Mouse (Mus musculus) neural tube, embryonic 11.5 days (tissue): ENCODE results near the gene Rhoh. TPM values are rescaled to one million over a fixed set of nuclear protein-coding genes. Genes with fewer than 3 reads are reported as not detected.

Experiments used
- ATAC-seq: fragments of 200-750 bp; cut with Nextera tagmentation; 2 replicates; pipeline ENCODE4 v1.8.0; 2017; ENCODE audit warnings: moderate number of reproducible peaks, mild to moderate bottlenecking, moderate TSS enrichment, moderate library complexity; ENCODE audit not compliant: insufficient read depth, low FRiP score, low TSS enrichment
- DNase-seq: peaks from one replicate; pipeline ENCODE4 v3.0.0-alpha.2; 2015; ENCODE audit warnings: low spot score
- H3K27ac ChIP-seq: fragments of 300-500 bp; sonication (generic); 2 replicates; pipeline ENCODE4 v1.5.1; 2014; ENCODE audit warnings: low read depth, mild to moderate bottlenecking, low read length
- H3K27me3 ChIP-seq: fragments of 300-500 bp; sonication (generic); 2 replicates; pipeline ENCODE4 v1.6.1; 2014; ENCODE audit warnings: mild to moderate bottlenecking, low read length, mixed read lengths; ENCODE audit not compliant: control insufficient read depth, insufficient read depth
- H3K36me3 ChIP-seq: fragments of 300-500 bp; sonication (generic); 2 replicates; pipeline ENCODE4 v1.6.1; 2014; ENCODE audit warnings: mild to moderate bottlenecking, low read length, moderate library complexity, mixed read lengths; ENCODE audit not compliant: control insufficient read depth, insufficient read depth
- H3K4me1 ChIP-seq: fragments of 300-500 bp; sonication (generic); 2 replicates; pipeline ENCODE4 v1.6.1; 2014; ENCODE audit warnings: low read length, mixed read lengths; ENCODE audit not compliant: control insufficient read depth, insufficient read depth
- H3K4me2 ChIP-seq: fragments of 300-500 bp; sonication (generic); 2 replicates; pipeline ENCODE4 v1.6.1; 2014; ENCODE audit warnings: low read depth, mild to moderate bottlenecking, moderate library complexity
- H3K4me3 ChIP-seq: fragments of 300-500 bp; sonication (generic); 2 replicates; pipeline ENCODE4 v1.5.1; 2014; ENCODE audit warnings: low read depth, low read length
- H3K9ac ChIP-seq: fragments of 300-500 bp; sonication (generic); 2 replicates; pipeline ENCODE4 v1.6.1; 2014; ENCODE audit warnings: mild to moderate bottlenecking, low read length
- H3K9me3 ChIP-seq: fragments of 300-500 bp; sonication (generic); 2 replicates; pipeline ENCODE4 v1.6.1; 2016; ENCODE audit warnings: low read length; ENCODE audit not compliant: control insufficient read depth
- WGBS: fragments of 180-500 bp; shearing (Covaris S2); extraction: QIAGEN DNeasy Blood & Tissue Kit; methylation state at CpG from one replicate; pipeline ENCODE4 v1.1.7; 2014; 5-methylcytosine and 5-hydroxymethylcytosine counted together
- polyA plus RNA-seq: library from polyadenylated mRNA; unstranded; fragments of >200 nt; fragmentation: Nextera tagmentation; extraction: Ambion mirVana; gene quantifications from 2 replicates; pipeline ENCODE4 v1.2.1, GENCODE M21; 2014

Gene Rhoh
- polyA plus RNA-seq, 1 experiment from 2014 or later, result 0.73 TPM

DNA sequence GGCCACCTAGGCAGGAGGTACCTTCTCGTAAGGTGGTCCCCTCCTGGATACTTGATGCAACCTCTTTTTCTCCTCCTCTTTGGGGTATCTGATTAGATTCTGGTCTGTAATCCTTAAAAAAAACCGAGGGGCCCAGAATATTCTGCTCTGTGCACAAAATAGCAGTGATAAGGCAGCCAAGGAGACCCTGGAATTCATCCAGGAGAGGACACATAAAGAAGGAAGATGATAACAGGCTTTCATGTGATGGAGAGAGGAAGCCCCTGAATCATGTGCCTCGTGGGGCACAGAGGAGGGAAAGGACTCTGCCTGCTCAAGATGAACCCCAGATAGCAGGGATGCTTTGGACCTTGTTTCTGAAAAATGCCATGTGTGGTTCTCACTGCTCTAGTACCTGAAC lies 17.4 kb downstream of the Rhoh start:
- 75% methylated on average over 3 of the region's 3 CpGs for WGBS
- no peaks in the 10 kb centered on the region for H3K27me3 ChIP-seq
- no peak overlapping the region for H3K4me3 ChIP-seq
- H3K36me3 ChIP-seq, result no peaks in the 10 kb centered on the region
- no peak overlapping the region for H3K9ac ChIP-seq
- H3K4me2 ChIP-seq, result no peak overlapping the region
- H3K4me1 ChIP-seq, result no peaks in the 10 kb centered on the region
- ATAC-seq (no peak), DNase-seq (no peak)
- no peak overlapping the region for H3K27ac ChIP-seq
- H3K9me3 ChIP-seq, result no peaks in the 10 kb centered on the region

DNA sequence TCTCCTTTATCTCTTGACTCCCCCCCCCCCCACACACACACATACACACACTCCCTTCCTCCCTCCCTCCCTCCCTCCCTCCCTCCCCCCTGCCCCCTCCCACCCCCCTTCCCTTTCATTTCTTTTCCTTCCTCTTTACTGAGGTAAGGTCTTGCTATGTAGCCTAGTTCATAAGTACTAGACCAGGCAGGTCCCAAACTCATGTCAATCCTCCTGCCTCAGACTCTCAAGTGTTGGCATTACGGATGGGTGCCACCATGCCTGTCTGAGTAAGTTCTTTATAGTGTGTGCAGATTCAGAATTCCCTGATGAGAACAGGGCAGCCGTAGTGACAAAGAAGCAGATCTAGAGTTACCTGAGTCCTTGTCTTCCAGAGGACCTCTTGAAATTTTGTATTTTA lies 20.2 kb downstream of the Rhoh start:
- no peak overlapping the region for H3K9ac ChIP-seq
- no peaks in the 10 kb centered on the region for H3K27me3 ChIP-seq
- no peak overlapping the region for H3K27ac ChIP-seq
- H3K36me3 ChIP-seq, result no peaks in the 10 kb centered on the region
- no peaks in the 10 kb centered on the region for H3K9me3 ChIP-seq
- H3K4me1 ChIP-seq, result no peaks in the 10 kb centered on the region
- H3K4me2 ChIP-seq, result no peak overlapping the region
- no peak overlapping the region for H3K4me3 ChIP-seq
- ATAC-seq (no peak), DNase-seq (no peak)
- 94% methylated on average over 2 of the region's 2 CpGs for WGBS

- WGBS, result 89% methylated on average over 10 of the region's 10 CpGs
- no peak for DNase-seq
- Histone ChIP-seq H3K9me3 (no peaks in the 10 kb centered on the region), H3K4me3 (no peak overlapping the region), H3K27ac (no peak overlapping the region), H3K9ac (no peak overlapping the region), H3K27me3 (no peaks in the 10 kb centered on the region), H3K4me1 (no peaks in the 10 kb centered on the region), H3K36me3 (no peaks in the 10 kb centered on the region), H3K4me2 (no peak overlapping the region)
- ATAC-seq, result no peak
Measured at GRCm38 (mm10) chr5:65882476-65883205, 21.6 kb downstream of the Rhoh start.

- Histone ChIP-seq H3K27ac (no peak overlapping the region), H3K4me3 (no peak overlapping the region), H3K4me1 (no peaks in the 10 kb centered on the region), H3K9me3 (no peaks in the 10 kb centered on the region), H3K4me2 (no peak overlapping the region), H3K36me3 (no peaks in the 10 kb centered on the region), H3K9ac (no peak overlapping the region), H3K27me3 (no peaks in the 10 kb centered on the region)
- DNase-seq, result no peak
- WGBS, result 71% methylated on average over 5 of the region's 5 CpGs
- ATAC-seq, result no peak
Measured at GRCm38 (mm10) chr5:65883355-65883754, 22.3 kb downstream of the Rhoh start.

DNA sequence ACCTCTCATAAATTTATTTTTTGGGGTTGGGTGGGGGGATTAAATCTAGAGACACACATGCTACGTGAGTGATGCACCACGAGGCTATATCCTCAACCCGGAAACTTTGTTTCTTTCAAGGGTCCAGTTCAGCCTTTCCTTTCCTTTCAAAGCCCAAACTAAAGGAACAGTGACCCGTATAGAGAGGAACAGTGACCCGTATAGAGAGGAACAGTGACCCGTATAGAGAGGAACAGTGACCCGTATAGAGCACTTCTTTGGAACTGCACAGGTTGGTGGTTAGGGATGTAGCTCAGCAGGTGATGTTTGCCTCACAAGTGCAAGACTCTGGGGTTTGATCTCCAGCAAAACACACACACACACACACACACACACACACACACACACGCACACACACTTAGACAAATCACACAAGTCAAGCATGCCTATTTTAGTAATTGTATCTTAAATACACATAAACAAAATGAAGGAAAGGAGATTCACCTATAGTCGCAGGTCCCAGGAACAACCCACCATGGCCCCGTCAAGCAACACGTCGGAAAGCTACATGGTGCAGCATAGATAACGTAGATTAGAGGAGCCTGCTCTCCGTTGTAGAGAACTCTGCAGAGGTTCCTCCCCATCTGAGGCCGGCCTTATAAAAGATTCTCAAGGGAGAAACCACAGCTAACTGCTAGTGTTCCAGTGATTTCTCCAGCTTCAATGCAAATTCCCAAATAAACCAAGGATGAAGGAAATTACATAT lies 24.9 kb downstream of the Rhoh start:
- Histone ChIP-seq H3K27ac (no peak overlapping the region), H3K36me3 (no peaks in the 10 kb centered on the region), H3K4me3 (no peak overlapping the region), H3K4me2 (no peak overlapping the region), H3K27me3 (no peaks in the 10 kb centered on the region), H3K4me1 (no peaks in the 10 kb centered on the region), H3K9me3 (no peaks in the 10 kb centered on the region), H3K9ac (no peak overlapping the region)
- ATAC-seq (no peak), DNase-seq (no peak)
- WGBS, result 61% methylated on average over 15 of the region's 15 CpGs

DNA sequence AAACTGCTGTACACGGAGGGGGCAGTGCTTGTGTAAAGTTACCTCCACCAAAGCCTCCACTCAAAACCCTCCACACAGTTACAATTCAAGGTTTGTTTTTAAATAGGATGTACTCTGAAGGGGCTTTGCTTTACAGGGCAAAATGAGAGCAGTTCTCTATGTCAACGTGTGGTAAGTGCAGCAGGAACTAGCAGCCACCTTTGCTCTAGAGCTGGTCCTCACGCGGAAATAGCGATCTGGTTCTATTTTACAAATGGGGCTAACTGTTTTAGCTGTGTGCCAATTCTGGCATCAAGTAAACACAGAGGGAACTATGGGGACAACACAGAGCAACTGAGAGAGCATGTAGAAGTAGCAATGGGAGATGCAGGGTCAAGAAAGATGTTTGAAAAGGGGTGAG lies 27.1 kb downstream of the Rhoh start:
- no peaks in the 10 kb centered on the region for H3K36me3 ChIP-seq
- no peak overlapping the region for H3K4me3 ChIP-seq
- no peak overlapping the region for H3K27ac ChIP-seq
- H3K9me3 ChIP-seq, result no peaks in the 10 kb centered on the region
- 92% methylated on average over 5 of the region's 5 CpGs for WGBS
- no peak overlapping the region for H3K9ac ChIP-seq
- no peaks in the 10 kb centered on the region for H3K27me3 ChIP-seq
- no peak for ATAC-seq
- no peaks in the 10 kb centered on the region for H3K4me1 ChIP-seq
- no peak for DNase-seq
- no peak overlapping the region for H3K4me2 ChIP-seq

DNA sequence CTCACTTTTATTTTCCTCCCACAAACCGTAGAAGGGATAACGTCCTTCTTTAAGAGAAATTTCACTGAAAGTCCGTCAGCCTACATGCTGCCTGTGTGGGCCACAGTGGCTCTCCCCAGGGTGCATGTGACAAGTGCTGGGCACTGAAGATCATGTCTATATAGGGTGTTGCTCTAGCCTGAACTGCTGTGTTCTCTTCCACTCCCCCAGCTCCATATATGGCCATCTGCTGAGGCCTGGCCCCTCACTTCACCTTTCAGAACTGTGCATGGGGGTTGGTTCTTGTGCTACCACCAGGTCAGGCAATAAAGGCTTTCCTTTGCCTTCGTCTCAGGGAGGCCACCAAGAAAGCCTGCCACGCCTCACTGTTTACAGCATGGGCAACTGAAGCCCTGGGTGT lies 28.0 kb downstream of the Rhoh start:
- 62% methylated on average over 5 of the region's 5 CpGs for WGBS
- no peak for DNase-seq
- ATAC-seq, result no peak

GRCm38 (mm10) chr5:65891251-65891826 lies 30.3 kb downstream of the Rhoh start:
- H3K9me3 ChIP-seq, result no peaks in the 10 kb centered on the region
- H3K36me3 ChIP-seq, result no peaks in the 10 kb centered on the region
- ATAC-seq (no peak), DNase-seq (no peak)
- no peak overlapping the region for H3K4me2 ChIP-seq
- no peak overlapping the region for H3K9ac ChIP-seq
- no peak overlapping the region for H3K27ac ChIP-seq
- no peak overlapping the region for H3K4me3 ChIP-seq
- no peaks in the 10 kb centered on the region for H3K27me3 ChIP-seq
- 75% methylated on average over 14 of the region's 14 CpGs for WGBS
- no peaks in the 10 kb centered on the region for H3K4me1 ChIP-seq

More for the DNA sequence above, 28.0 kb downstream of the Rhoh start:
- no peaks in the 10 kb centered on the region for H3K27me3 ChIP-seq
- H3K9ac ChIP-seq, result no peak overlapping the region
- no peak overlapping the region for H3K4me2 ChIP-seq
- no peaks in the 10 kb centered on the region for H3K36me3 ChIP-seq
- H3K9me3 ChIP-seq, result no peaks in the 10 kb centered on the region
- no peaks in the 10 kb centered on the region for H3K4me1 ChIP-seq
- H3K4me3 ChIP-seq, result no peak overlapping the region
- H3K27ac ChIP-seq, result no peak overlapping the region
